Mouse (Mus musculus) adrenal gland, adult 18-20 months (tissue): ENCODE measurements around the gene Clip3. TPM values are rescaled to one million over a fixed set of nuclear protein-coding genes. Genes with fewer than 3 reads are reported as not detected.
A peak's percentile ranks its signal among the peaks of the same experiment; 100 is the strongest.

Experiments
- DNase-seq, 2 experiments: peaks; one replicate each; pipeline ENCODE4 v3.0.0; 2021 to 2022; ENCODE audit warnings: low spot score in 2 of 2
- total RNA-seq, 2 experiments: library from RNA; stranded (reverse); gene quantifications; 1 replicate in 1 of 2; 2 replicates in 1 of 2; pipeline ENCODE4 v1.2.3; 2021

Clip3 gene
- total RNA-seq, 2 experiments from 2014 or later = 22.6 to 24.3 TPM

DNA sequence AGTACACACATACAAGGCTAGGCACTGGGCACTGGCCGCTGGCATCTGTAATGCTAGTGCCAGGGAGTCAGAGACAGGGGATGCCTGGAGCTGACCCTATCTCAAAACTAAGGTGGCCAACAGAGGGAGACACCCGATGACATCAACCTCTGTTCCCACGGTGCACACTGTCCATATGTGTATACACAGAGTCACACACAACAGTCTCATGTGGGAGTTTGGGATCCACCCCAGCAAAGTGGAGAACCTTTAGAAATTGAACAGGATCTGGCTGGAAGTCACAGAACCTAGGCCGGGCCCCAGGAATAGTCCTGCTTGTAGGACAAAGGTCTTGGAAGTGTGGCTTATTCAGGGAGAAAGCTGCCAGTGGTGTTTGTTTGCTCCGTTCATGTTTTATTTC lies 2.8 kb downstream of the Clip3 start:
- no peak for DNase-seq

DNA sequence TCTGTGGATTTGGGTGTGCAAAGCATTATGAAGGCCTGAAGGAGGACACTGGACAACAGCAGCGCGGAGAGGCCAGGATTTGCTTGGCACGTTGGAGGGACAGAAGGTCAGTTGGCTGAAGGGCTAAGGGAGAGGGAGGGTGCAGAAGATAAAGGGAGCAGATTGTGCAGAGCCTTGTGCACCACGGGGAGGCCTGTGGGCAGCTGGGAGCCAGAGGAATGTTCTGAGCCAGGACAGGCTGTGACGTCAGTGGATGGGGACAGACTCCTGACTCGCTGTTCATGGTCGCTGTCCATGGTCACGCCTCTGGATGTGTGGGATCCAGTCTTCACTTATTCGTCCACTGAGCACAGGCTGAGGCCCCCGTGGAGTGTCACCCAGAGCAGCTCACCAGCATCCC lies 3.6 kb downstream of the Clip3 start:
- no peak for DNase-seq

DNA sequence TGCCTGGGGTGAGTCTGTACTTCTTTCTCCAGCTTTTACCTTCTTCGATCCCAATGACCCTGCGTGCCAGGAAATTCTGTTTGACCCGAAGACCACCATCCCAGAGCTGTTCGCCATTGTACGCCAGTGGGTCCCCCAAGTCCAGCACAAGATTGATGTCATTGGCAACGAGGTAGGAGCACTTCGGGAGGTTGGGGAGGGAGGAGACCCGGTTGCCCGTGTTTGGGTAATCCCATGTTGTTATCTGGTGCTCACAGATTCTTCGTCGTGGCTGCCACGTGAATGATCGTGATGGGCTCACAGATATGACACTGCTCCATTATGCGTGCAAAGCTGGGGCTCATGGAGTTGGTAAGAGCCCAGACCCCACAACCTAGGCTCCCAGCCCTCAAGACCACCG lies 5.3 kb downstream of the Clip3 start:
- no peak for DNase-seq

DNA sequence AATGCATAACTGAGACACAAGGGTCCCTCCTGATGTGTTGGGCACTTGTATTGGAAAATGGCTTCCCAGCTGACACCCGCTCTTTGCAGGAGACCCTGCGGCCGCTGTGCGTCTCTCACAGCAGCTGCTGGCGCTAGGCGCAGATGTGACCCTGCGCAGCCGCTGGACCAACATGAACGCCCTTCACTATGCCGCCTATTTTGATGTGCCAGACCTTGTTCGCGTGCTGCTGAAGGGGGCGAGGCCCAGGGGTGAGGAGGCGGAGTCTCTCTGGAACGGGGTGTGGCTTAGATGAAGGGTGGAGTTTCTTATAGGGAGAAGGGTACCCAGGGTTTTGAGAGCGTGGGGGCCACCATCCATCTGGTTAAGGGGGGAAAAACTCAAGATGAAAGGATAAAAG lies 5.7 kb downstream of the Clip3 start:
- DNase-seq = no peak

DNA sequence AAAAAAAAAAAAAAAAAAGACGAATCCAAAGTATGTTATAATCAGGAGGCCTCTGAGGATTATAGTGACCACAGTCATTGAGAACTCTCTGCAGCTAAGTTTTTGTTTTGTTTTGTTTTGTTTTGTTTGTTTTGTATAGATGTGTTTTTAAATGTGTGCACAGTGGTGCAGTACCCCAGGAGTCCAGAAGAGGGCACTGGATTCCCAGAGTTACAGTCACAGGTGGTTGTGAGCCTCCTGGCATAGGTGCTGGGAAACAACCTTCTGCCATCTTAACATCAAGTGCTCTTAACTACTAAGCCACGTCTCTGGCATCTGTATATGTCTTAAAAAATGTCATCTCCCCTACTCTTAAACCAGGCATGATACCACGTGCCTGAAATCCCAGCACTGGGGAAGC lies 9.4 kb downstream of the Clip3 start:
- DNase-seq = no peak

DNA sequence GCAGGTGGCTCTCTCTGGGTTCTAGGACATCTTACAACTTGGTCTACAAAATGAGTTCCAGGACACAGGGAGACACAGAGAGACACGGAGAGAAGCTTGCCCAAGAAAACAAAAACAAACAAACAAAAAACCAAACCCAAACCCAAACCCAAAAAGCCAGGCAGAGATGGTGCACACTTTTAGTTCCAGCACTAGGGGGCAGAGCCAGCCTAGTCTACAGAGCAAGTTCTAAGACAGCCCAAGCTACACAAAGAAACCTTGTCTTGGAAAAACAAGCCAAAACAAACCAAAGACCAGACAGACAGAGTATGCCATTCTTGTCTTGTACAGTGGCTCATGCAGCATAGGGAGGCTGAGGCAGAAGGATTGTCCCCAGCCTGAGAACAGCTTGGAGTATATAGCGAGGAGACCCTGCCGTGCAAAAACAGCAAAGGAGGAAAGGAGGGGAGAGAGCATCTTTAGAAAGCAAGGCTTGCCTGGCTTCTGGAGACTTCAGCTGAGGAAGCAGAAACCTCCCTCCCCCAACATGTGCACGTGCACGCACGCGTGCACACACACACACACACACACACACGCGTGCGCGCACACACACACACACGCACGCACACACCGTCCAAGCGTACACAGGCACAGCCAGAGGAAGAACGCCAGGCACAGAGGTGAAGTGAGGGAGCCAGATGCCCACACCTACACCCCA lies 14.7 kb downstream of the Clip3 start:
- no peak for DNase-seq

DNA sequence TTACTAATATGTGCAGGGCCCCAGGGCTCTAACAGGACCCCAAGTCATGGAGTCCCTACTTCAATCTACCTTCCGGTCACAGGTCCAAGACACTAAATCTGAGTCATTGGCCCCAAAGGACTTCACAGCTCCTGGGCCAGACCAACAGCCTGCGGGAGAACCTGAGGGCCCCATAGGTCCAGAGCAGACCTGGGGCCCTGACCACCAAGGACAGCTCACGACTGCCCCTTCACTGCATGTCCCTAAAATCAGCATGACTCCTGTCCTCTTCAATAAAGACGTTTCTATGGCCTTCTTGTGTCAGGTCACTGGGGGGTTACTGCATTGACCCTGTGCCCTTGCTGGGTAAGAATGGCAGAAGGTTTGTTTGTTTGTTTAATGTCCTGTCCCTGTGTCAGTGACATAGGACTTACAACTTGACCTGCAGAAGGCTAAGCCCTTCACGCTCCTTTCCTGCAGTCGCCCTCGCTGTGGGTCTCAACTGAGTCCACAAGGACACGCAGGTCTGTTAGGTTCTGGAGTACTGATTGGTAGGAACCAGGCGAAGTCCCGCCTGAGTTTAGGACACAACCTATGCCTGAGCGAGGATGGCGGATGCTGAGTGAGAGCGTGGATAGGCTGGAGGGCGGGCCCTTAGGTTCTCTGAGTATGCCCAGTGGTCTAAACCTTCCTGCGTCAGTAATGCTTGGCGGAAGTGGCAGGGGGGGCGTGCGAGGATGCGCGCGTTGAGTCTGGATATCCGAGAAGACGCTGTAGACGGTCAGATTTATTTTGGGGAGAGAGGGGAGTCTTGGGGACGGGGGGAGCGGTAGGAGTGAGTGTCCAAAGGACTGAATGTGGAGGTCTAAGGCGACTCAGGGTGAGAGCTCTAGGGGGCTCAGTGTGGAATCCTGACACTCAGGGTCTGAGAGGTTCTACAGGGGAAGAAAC lies 16.8 kb downstream of the Clip3 start, which contains the start of gene Alkbh6:
Alkbh6 (plus strand) TSS at position 642 of the 930 bp plus-strand sequence.
- peak; percentile 79 to 80 for DNase-seq

DNA sequence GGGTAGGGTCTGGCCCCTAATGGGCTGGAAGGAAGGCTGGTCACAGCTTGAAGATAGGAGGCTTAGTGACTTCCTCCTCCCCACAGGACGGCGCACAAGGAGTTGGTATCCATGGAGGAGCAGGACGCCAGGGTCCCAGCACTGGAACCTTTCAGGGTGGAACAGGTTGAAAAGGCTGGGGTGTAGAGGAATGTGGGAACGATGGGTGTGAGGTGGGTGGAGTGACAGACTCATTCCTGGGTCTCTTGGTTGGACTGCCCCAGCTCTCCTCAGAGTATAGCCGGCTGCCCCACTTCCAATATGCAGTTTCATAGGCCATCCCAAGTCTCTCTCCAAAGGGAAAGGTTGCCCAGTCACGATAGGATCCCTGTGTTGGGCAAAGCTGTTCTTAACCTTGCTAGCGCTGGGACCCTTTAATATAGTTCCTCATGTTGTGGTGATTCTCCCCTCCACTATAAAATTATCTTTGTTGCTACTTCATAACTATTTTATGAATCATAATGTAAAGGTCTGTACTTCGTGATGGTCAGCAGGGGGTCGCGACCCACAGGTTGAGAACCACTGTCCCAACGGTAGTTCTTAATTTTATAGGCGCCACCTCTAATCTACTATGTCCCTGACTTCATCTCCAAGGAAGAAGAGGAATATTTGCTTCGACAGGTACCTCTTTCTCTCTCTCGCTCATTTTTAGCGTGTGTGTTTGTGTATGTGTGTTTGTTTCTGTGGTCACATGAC lies 18.0 kb downstream of the Clip3 start:
- no peak for DNase-seq

DNA sequence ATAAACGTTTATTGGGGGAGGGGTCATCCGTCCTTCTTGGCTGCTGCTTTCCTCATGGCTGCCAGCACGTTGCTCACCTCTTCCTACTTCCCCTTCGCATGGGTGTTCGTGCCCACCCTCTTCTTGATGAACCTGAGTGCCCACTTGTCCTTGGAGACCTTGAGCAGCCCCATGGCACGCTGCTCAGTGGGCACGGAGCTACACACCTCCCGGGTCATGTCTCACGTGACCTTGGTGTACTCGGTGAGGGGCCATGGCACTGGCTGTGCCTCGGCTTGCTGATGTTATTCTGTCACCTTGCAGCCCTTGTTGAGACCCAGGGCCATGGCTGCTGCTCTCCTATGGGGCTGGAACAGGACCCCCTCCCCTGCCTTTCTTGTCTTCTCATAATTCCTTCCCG lies 18.6 kb downstream of the Clip3 start:
- no peak for DNase-seq

DNA sequence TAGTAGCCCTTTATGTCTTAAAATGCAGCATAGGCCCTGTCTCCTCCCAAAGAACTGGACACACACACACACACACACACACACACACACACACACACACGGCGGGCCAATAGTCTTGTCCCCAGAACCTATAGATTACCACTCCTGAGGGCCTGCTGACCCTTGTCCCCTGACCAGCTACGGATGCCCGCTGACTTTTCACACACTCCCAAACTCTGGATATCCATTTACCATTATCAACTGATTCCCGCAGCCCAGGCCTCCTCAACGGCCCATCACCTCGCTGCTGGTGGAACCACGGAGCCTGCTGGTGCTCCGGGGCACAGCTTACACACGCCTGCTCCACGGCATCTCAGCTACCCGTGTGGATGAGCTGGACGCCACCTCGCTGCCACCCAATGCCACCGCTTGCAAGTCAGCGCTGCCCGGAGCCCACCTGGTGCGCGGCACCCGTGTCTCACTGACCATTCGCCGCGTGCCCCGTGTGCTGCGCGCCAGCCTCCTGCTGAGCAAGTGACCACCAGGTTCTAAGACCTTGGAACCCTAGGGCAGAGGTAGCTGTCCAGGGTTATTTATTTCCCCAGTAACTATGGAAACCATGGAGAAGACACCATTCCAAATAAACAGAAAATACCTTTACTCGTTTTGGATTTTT lies 22.3 kb downstream of the Clip3 start:
- no peak for DNase-seq

DNA sequence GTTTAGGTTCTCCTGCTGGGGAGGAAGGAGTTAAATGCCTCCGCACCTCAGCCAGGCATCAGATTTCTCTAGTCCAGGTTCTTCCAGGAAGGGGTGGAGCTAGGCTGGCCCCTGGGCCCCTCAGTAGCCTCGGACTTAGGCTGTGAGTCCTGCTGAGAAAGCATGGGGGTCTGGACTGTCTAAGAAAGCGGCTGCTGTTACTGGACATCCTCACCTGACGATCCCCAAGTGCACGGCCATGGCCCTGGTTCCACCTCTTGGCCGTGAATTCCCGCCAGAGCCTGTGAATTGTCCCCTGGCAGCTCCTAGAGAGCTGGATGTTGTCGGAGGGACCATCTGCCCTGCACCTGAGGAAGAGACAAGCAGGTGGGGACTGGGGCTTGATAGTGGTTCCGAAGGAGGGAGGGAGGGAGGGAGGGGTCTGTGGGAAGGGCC lies 23.2 kb downstream of the Clip3 start, which contains the start of gene Syne4:
Syne4 (plus strand) TSS at position 87 of the 435 bp plus-strand sequence.
- no peak for DNase-seq

DNA sequence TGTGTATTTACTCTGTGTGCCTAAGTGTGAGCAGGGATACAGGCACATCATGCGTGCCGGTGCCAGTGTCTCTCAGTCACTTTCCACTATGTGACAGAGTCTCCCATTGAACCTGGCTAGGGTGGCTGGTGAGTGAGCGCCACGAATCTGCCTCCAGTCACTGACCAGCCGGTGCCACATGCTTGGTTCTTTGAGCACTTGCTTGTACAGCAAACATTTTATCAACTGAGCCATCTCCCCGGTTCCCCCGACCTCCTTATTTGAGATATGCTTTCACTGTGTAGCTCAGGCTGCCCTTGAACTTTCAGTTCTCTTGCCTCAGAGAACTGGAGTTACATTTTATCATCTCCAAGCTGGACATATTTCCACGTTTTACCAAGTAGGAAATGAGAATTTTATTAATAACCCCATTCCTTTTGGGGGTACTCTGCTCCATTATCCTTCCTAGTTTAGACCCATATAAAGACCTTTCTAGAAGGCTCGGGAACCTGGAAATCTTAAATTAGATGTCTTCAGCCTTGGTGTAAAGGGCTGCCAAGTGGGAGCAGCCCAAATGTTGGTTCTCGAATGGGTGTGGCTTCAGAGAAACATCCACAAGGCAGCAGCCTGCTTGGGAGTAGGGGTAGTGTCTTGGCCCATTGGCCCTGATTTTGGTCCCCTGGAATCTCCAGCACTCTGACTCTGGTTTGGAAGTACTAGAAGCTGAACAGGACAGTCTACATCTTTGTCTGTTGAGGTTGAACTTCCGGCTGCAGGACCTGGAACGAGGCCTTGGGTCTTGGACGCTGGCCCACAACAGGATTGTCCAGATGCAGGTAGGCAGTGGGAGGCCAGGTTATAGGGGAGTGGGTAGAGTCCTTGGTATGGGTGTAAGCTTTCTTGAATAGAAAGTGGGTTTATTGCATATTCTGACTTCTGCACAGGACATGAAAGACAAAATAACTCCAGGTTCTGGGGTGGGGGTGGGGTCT lies 24.3 kb downstream of the Clip3 start:
- no peak for DNase-seq

DNA sequence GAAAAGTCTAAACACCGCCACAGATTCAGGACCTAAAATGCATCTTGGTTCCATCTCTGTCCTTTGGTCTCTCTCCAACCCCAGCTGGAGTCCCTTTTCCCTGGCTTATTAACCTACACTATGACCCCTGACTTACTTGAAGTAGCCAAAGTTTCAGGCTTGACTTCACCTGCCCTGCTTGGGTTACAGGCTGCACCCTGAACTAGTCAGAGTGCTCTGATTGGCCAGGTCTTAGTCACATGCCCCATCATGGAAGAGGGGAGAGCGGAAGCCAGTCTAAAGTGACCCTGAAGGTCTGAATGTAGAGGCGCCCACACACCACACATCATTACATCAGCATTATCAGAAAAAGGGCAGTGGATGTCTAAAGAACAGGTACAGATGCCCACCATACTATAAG lies 26.6 kb downstream of the Clip3 start:
- DNase-seq = no peak

DNA sequence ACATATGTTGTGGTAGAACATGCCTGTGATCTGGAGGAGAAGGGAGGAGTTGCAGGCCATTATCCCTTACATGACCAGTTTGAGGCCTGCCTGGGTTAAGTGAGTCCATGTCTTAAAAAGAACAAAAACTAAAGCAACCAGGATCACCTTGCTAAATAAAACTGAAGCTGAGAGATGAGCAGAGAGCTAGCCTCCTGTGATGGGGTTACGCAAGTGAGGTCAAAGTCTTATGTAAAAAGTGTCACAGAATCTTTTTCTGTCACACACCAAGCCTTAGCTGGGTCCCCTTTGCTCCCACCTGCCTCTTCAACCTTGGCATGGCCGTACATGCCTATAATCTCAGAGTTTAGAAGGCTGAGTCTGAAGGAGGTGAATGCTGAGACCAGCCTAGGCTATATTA lies 29.4 kb downstream of the Clip3 start:
- DNase-seq = no peak

DNA sequence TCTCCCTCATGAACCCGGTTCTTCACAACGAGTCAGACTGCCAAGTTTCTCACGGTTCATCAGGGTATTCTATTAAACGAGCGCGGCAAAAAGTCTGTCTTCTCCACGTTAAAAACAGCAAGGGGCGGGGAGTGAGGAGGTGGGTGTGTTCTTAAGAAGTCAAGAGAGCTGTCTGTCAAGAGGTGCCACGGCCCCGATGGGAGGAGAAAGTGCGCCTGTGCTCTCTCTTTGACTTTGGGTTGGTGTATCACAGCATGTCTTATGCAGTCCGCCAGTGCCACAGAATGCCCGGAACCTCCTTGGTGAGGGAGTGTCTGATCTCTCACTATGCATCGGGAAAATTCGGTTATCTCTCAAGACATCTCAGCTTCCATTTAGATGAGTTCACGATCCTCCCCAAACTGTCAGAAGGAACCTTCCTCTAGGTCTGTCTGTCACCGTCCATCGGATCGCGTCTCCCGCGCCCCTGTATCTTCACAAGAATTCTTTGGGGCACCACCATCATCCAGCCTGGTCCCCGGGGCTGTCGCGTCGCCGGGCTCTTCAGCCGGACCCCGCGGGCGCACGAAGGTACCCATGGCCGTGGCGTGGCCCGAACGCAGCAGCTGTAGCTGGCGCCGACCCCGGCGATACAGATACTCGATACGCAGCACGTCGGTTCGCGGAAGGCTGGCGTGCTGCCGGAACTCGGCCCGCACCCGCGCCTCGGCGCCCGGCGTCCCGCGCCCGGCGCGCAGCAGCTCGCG lies 30.2 kb downstream of the Clip3 start, which contains the start of gene E130208F15Rik:
E130208F15Rik (plus strand) TSS at position 202 of the 746 bp plus-strand sequence.
- DNase-seq = peak; percentile 60 to 61

DNA sequence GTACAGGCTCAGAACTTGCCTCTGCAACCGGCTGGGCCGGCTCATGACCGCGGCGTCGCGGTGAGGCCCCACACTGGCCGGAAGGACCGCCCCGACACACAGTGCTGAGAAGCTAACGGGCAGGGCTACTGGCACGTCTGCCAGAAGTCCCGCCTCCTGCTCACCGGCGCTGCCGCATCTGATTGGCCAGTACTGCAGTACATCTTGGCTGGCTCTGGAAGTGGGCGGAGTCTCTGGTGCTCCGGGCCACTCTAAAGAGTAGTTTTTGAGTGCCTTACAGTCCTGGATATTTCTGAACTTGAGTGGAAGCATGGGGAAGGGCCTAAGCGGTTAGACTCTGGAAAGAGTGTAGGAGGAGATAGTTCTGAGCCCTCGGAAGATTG lies 30.7 kb downstream of the Clip3 start:
- DNase-seq = peak; percentile 93 to 94

DNA sequence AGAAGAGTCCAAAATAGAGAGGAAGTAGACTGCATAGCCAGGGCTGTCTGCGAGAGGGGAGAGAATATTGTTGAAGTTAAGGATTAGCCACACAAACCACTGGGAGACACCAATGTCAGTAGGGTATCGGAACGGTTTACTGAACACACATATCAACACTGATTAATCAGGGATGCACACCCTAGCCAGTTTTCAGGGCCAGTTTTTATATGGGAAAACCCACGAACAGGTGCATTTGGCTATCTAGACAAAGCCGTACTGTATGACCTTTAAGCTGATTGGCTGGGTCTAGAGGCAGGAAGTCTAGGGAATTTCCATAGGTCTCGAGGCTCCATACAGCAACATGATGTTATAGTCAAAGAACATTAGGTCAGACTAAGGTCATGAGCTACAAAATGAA lies 31.3 kb downstream of the Clip3 start:
- DNase-seq = no peak

DNA sequence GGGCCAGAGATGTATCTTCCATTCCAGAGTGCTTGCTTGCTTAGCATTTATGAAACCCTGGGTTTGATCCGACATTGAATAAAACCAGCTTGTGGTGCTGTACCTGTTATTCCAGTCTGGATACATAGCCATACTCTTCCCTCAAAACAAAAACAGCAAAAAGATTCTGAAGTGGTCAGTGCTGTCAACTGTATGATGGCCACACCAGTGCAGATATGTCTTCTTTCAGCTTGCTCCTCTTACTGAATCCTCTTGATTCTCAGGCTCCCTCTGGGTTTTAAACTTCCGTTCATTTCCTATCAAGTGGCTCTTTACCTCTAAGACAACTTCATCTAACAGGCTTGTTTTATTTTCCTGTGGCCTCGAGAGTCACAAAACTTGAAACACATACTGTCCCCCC lies 32.3 kb downstream of the Clip3 start, which contains the start of gene Sdhaf1:
Sdhaf1 (minus strand) TSS at position 101 of the 400 bp plus-strand sequence.
- DNase-seq = no peak
